9 mouse cellular contexts compared by ENCODE assay signal in the genomic region with DNA sequence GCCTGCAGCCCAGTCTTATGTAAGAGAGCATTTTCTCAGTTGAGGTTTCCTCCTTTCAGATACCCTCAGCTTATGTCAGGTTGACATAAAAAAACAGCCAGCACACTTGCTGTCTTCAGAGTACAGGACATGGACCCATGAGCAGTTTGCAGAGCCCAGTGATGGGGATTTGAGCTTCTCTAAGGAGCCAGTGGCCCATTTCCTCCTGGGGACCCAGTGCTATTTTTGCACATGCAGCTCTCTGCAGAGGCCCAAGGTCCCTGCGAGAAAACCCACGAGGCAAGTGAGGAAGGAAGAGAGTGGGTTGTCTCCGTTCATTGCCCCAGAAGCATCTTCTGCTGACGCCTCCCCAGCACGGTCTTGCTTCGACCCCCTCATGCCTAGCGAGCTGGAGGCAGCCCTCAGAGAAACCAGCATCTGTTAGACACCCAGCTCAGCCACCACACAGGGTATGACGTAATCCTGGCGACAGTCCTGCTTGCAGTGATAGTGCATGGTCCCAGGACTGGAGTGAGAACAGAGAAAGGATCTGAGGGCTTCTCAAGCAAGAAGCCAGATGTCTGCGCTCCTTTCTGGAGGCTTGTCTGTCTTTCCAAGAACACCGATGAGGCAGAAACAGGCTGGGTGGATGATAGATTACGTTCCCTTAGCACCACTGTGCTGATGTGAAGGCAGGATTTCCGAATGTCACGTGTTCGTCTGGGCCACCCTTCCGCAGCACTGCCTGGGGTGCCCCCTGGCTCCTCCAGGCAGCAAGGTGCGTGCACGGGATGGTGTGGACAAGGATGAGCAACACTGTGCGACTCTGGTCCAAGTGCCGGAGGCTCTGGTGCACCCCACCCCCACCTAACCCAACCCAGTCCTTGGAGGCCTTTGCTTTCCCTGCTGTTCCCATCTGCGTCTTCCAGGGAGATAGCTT. TPM values are rescaled to one million over a fixed set of nuclear protein-coding genes. Genes with fewer than 3 reads are reported as not detected.
DNase-seq lines count a peak whose midpoint lies in the region; ATAC-seq lines count a peak whose summit lies in the region.
"Had no signal": no experiment of that assay in that cellular context is flagged by ENCODE, and none has a peak within 500 bp of the region (broad histone marks: within the 10 kb centered on the region; RNA-seq: fewer than 3 reads in every experiment).

No protein-coding gene starts in this region.

- 54% methylated on average over 21 of the region's 21 CpGs for WGBS in neural tube, embryonic 11.5 days
- 49% methylated on average over 21 of the region's 21 CpGs for WGBS in embryonic facial prominence, embryonic 14.5 days
- 54% methylated on average over 21 of the region's 21 CpGs for WGBS in heart, embryonic 10.5 days
- WGBS in stomach, embryonic 15.5 days = 55% methylated on average over 21 of the region's 21 CpGs

- no peak overlapping the region for H3K4me3 ChIP-seq in neural tube, embryonic 11.5 days (ENCODE audit: low read depth, low read length)
- no peak overlapping the region for H3K4me3 ChIP-seq in embryonic facial prominence, embryonic 14.5 days (ENCODE audit: low read depth, low read length)
- H3K4me3 ChIP-seq in heart, embryonic 10.5 days = no peak overlapping the region; the same call in 1 of the 2 replicates
- H3K4me3 ChIP-seq in stomach, embryonic 15.5 days (replicated peaks) = no peak overlapping the region
- H3K4me3 ChIP-seq: limb, embryonic 12.5 days had no signal

- H3K27me3 ChIP-seq in neural tube, embryonic 11.5 days (ENCODE audit: control insufficient read depth, insufficient read depth, low read length) = no peaks in the 10 kb centered on the region
- no peaks in the 10 kb centered on the region for H3K27me3 ChIP-seq in embryonic facial prominence, embryonic 14.5 days (replicated peaks; ENCODE audit: control insufficient read depth, insufficient read depth, low read length)
- H3K27me3 ChIP-seq in heart, embryonic 10.5 days (ENCODE audit: insufficient read depth, poor library complexity, severe bottlenecking) = no peaks in the 10 kb centered on the region
- H3K27me3 ChIP-seq in stomach, embryonic 15.5 days (replicated peaks) = no peaks in the 10 kb centered on the region
- H3K27me3 ChIP-seq: limb, embryonic 12.5 days had no signal

- peak; percentile 63 for ATAC-seq in neural tube, embryonic 11.5 days (ENCODE audit: insufficient read depth, low FRiP score, low TSS enrichment)
- peak; percentile 38 for ATAC-seq in embryonic facial prominence, embryonic 14.5 days (ENCODE audit: low read depth)
- ATAC-seq in megakaryocyte, adult 5-6 weeks (ENCODE audit: poor library complexity, severe bottlenecking) = peak; percentile 35; the same call in 1 of the 2 replicates
- ATAC-seq in stomach, embryonic 15.5 days (ENCODE audit: insufficient read depth, low FRiP score, low read depth) = peak; percentile 28; the same call in 1 of the 2 replicates

- no peaks in the 10 kb centered on the region for H3K9me3 ChIP-seq in neural tube, embryonic 11.5 days (ENCODE audit: control insufficient read depth, low read length)
- no peaks in the 10 kb centered on the region for H3K9me3 ChIP-seq in embryonic facial prominence, embryonic 14.5 days (ENCODE audit: control insufficient read depth, low read length)
- H3K9me3 ChIP-seq in heart, embryonic 10.5 days = no peaks in the 10 kb centered on the region
- no peaks in the 10 kb centered on the region for H3K9me3 ChIP-seq in stomach, embryonic 15.5 days

- H3K4me2 ChIP-seq in neural tube, embryonic 11.5 days (ENCODE audit: low read depth) = peak overlapping the region; percentile 4; the same call in 1 of the 2 replicates
- H3K4me2 ChIP-seq in embryonic facial prominence, embryonic 14.5 days (ENCODE audit: low read depth, low read length) = peak overlapping the region; percentile 35
- peak overlapping the region; percentile 3; the same call in 1 of the 2 replicates for H3K4me2 ChIP-seq in stomach, embryonic 15.5 days
- H3K4me2 ChIP-seq: limb, embryonic 12.5 days had no signal

- peaks cover 17% of the 10 kb centered on the region for H3K4me1 ChIP-seq in neural tube, embryonic 11.5 days (ENCODE audit: control insufficient read depth, insufficient read depth, low read length)
- H3K4me1 ChIP-seq in embryonic facial prominence, embryonic 14.5 days (ENCODE audit: control insufficient read depth, insufficient read depth, low read length) = peaks cover 21% of the 10 kb centered on the region
- peaks cover 66% of the 10 kb centered on the region for H3K4me1 ChIP-seq in heart, embryonic 10.5 days
- peaks cover 32% of the 10 kb centered on the region for H3K4me1 ChIP-seq in stomach, embryonic 15.5 days

- no peak for DNase-seq in neural tube, embryonic 11.5 days (ENCODE audit: low spot score)
- DNase-seq in neural tube, embryonic 10.5 days (ENCODE audit: extremely low spot score, low spot score) = no peak
- peak; percentile 63 for DNase-seq in embryonic facial prominence, embryonic 14.5 days (ENCODE audit: low spot score)
- DNase-seq in heart, embryonic 10.5 days (ENCODE audit: low spot score) = no peak
- DNase-seq in layer of hippocampus, adult 18-20 months (ENCODE audit: low spot score in 2 of 2) = peak; percentile 79 to 85
- DNase-seq in yolk sac, embryonic 10.5 days (ENCODE audit: low spot score) = no peak

- peak overlapping the region; percentile 87 for H3K27ac ChIP-seq in neural tube, embryonic 11.5 days (ENCODE audit: low read depth, low read length)
- peak overlapping the region; percentile 73 for H3K27ac ChIP-seq in embryonic facial prominence, embryonic 14.5 days (replicated peaks; ENCODE audit: low read depth, low read length)
- H3K27ac ChIP-seq in heart, embryonic 10.5 days = peak overlapping the region; percentile 66
- peak overlapping the region; percentile 74 for H3K27ac ChIP-seq in stomach, embryonic 15.5 days
- H3K27ac ChIP-seq: limb, embryonic 12.5 days had no signal

- H3K36me3 ChIP-seq in neural tube, embryonic 11.5 days (ENCODE audit: control insufficient read depth, insufficient read depth, low read length) = no peaks in the 10 kb centered on the region
- peaks cover 26% of the 10 kb centered on the region for H3K36me3 ChIP-seq in embryonic facial prominence, embryonic 14.5 days (ENCODE audit: control insufficient read depth, insufficient read depth, low read length)
- H3K36me3 ChIP-seq in heart, embryonic 10.5 days = peaks cover 23% of the 10 kb centered on the region
- 0 out of 2 replicates have a peak, but pooled peaks cover 6% of the 10 kb centered on the region for H3K36me3 ChIP-seq in stomach, embryonic 15.5 days

- peak overlapping the region; percentile 55 for H3K9ac ChIP-seq in neural tube, embryonic 11.5 days (ENCODE audit: low read length)
- H3K9ac ChIP-seq in embryonic facial prominence, embryonic 14.5 days (ENCODE audit: low read depth, low read length) = peak overlapping the region; percentile 34; the same call in 1 of the 2 replicates
- no peak overlapping the region for H3K9ac ChIP-seq in stomach, embryonic 15.5 days
- H3K9ac ChIP-seq: limb, embryonic 12.5 days had no signal

RNA-seq across cellular contexts. Expression of a gene that starts 24.0 kb away (rescaled TPM):
- 48.6 and 59.9 TPM in 2 replicates for polyA plus RNA-seq in neural tube, embryonic 11.5 days (2014; fragmentation: Nextera tagmentation; extraction: Ambion mirVana)
- polyA plus RNA-seq in embryonic facial prominence, embryonic 14.5 days (2014; fragmentation: Nextera tagmentation; extraction: Ambion mirVana) = 51.4 and 52.0 TPM in 2 replicates
- 19.1 and 23.3 TPM in 2 replicates for polyA plus RNA-seq in heart, embryonic 10.5 days (2016; fragmentation: Nextera tagmentation; extraction: Ambion mirVana)
- 100 to 1,000 TPM; 839 to 867 TPM for total RNA-seq in layer of hippocampus, adult 18-20 months (2021)
- total RNA-seq in megakaryocyte, adult 5-6 weeks (2015) = 0.64 and 0.74 TPM in 2 replicates
- 1.2 and 1.8 TPM in 2 replicates for total RNA-seq in megakaryocyte, adult 5-6 weeks (2017)
- 47.0 and 48.4 TPM in 2 replicates for polyA plus RNA-seq in stomach, embryonic 15.5 days (2015; fragmentation: Nextera tagmentation; extraction: Ambion mirVana)

RNA-seq across cellular contexts. Expression of a gene that starts 44.2 kb away (rescaled TPM):
- 54.9 and 67.7 TPM in 2 replicates for polyA plus RNA-seq in neural tube, embryonic 11.5 days (2014; fragmentation: Nextera tagmentation; extraction: Ambion mirVana)
- 68.7 and 81.8 TPM in 2 replicates for polyA plus RNA-seq in embryonic facial prominence, embryonic 14.5 days (2014; fragmentation: Nextera tagmentation; extraction: Ambion mirVana)
- polyA plus RNA-seq in heart, embryonic 10.5 days (2016; fragmentation: Nextera tagmentation; extraction: Ambion mirVana) = 40.1 and 49.9 TPM in 2 replicates
- total RNA-seq in layer of hippocampus, adult 18-20 months (2021) = 10 to 100 TPM; 29.6 to 33.4 TPM
- 6.2 and 8.4 TPM in 2 replicates for total RNA-seq in megakaryocyte, adult 5-6 weeks (2015)
- total RNA-seq in megakaryocyte, adult 5-6 weeks (2017) = 9.7 and 10.8 TPM in 2 replicates
- 47.5 and 47.9 TPM in 2 replicates for polyA plus RNA-seq in stomach, embryonic 15.5 days (2015; fragmentation: Nextera tagmentation; extraction: Ambion mirVana)

Comparison
In these comparisons a context has a peak if more than half of its experiments do, and no peak if none do; other contexts are left out.
1. DNase-seq: peak in embryonic facial prominence, embryonic 14.5 days (single experiment) and layer of hippocampus, adult 18-20 months (2 of 2); none in neural tube, embryonic 11.5 days (single experiment), neural tube, embryonic 10.5 days (single experiment), heart, embryonic 10.5 days (single experiment) and yolk sac, embryonic 10.5 days (single experiment).
2. Peak in every context shown above with its lines, with median percentiles within 50 percentile points of each other: ATAC-seq, H3K27ac ChIP-seq and H3K4me2 ChIP-seq.